Mouse (Mus musculus) right cerebral cortex, adult 18-20 months (tissue): ENCODE measurements around the gene Mark2.
A peak's percentile ranks its signal among the peaks of the same experiment; 100 is the strongest.

ENCODE experiments used
- DNase-seq: peaks from one replicate; pipeline ENCODE4 v3.0.0; 2022; ENCODE audit warnings: mixed read lengths

Gene Mark2

GRCm38 (mm10) chr19:7265478-7266191, 76.0 kb downstream of the Mark2 start:
- DNase-seq = no peak

GRCm38 (mm10) chr19:7264766-7265331, 76.8 kb downstream of the Mark2 start:
- no peak for DNase-seq

GRCm38 (mm10) chr19:7264088-7264765, 77.4 kb downstream of the Mark2 start:
- peak; percentile 73 for DNase-seq

GRCm38 (mm10) chr19:7262592-7262991, 79.1 kb downstream of the Mark2 start:
- no peak for DNase-seq

- no peak for DNase-seq
Observed at GRCm38 (mm10) chr19:7261964-7262363, 79.7 kb downstream of the Mark2 start.

- DNase-seq = no peak
Observed at GRCm38 (mm10) chr19:7261476-7261875, 80.2 kb downstream of the Mark2 start.

GRCm38 (mm10) chr19:7257881-7258280, 83.8 kb downstream of the Mark2 start:
- no peak for DNase-seq

- DNase-seq = no peak
Observed at GRCm38 (mm10) chr19:7246021-7246420, 95.6 kb downstream of the Mark2 start.

- peak; percentile 94 for DNase-seq
Observed at GRCm38 (mm10) chr19:7240782-7241690, 100.6 kb downstream of the Mark2 start, which contains the start of gene Naa40. Naa40 (minus strand) TSS chr19:7241183.

GRCm38 (mm10) chr19:7240291-7240690, 101.4 kb downstream of the Mark2 start:
- no peak for DNase-seq

- no peak for DNase-seq
Observed at GRCm38 (mm10) chr19:7239574-7239973, 102.1 kb downstream of the Mark2 start.

GRCm38 (mm10) chr19:7236742-7237141, 104.9 kb downstream of the Mark2 start:
- DNase-seq = no peak

- no peak for DNase-seq
Observed at GRCm38 (mm10) chr19:7236011-7236410, 105.6 kb downstream of the Mark2 start.

- no peak for DNase-seq
Observed at GRCm38 (mm10) chr19:7235461-7235860, 106.2 kb downstream of the Mark2 start.

- DNase-seq = peak; percentile 87
Observed at GRCm38 (mm10) chr19:7234537-7235221, 107.0 kb downstream of the Mark2 start.

GRCm38 (mm10) chr19:7226511-7226914, 115.1 kb downstream of the Mark2 start:
- DNase-seq = no peak
